Mouse (Mus musculus): ENCODE results near the gene Capza1. TPM values are rescaled to one million over a fixed set of nuclear protein-coding genes. Genes with fewer than 3 reads are reported as not detected.

The Capza1 gene
- polyA plus RNA-seq, 1 experiment from 2014 or later = 200 TPM

DNA sequence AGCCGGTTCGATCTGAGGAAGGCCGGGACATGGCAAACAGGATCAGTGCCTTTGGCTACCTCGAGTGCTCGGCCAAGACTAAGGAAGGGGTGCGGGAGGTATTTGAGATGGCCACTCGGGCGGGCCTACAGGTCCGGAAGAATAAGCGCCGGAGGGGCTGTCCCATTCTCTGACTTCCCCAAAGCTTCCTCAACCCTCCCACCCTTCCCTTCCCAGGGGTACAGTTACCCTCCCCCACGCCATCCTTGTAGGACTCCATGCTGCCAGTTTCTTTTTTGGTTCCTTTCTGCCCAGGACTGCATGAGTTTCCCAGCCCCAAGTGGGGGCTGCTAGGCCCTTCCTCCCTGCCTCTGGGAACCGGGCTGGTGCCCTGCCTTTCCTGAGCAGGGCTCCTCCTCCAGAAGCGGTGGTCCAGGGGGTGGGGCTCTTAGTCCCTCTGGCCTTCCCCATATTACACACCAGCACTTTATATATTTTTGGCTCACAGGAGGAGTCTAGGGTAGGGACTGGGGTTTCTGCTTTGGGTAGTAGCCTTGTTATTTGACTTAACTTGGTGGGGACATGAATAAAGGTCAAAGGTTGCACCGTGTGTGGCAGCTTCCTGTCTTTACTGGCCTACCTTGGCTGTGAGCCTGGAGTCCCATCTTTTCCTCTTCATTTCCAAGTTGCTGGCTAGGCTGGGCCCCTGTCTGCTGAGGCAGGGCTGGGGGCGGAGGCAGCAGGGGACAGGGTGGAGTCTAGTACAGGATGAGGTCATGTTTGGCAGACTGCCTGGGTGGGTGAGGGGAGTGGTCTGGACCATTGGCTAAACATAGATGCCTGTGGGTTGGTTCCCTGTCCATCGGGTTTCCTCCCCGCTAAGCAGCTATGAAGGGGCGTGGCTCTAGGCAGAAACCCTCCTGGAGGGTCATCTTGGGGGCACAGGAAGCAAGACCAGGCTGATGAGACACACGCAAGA, 70.2 kb downstream of the Capza1 start:
- WGBS = 38% methylated on average over 20 of the region's 20 CpGs
- Histone ChIP-seq H3K9ac (ENCODE audit: low read depth, low read length) (peak overlapping the region; percentile 60), H3K36me3 (ENCODE audit: control insufficient read depth, insufficient read depth, low read length) (peaks cover 10% of the 10 kb centered on the region), H3K9me3 (ENCODE audit: control insufficient read depth, low read length) (no peaks in the 10 kb centered on the region), H3K4me2 (ENCODE audit: low read depth, low read length) (peak overlapping the region; percentile 44), H3K27ac (ENCODE audit: low read length) (peak overlapping the region; percentile 92), H3K4me3 (ENCODE audit: low read length) (0 out of 2 replicates have a peak overlapping the region, but pooled peaks have one; percentile 19), H3K4me1 (ENCODE audit: control insufficient read depth, insufficient read depth, low read length) (peaks cover 64% of the 10 kb centered on the region), H3K27me3 (replicated peaks; ENCODE audit: control insufficient read depth, insufficient read depth, low read length) (no peaks in the 10 kb centered on the region)
- peak; percentile 77 for ATAC-seq

DNA sequence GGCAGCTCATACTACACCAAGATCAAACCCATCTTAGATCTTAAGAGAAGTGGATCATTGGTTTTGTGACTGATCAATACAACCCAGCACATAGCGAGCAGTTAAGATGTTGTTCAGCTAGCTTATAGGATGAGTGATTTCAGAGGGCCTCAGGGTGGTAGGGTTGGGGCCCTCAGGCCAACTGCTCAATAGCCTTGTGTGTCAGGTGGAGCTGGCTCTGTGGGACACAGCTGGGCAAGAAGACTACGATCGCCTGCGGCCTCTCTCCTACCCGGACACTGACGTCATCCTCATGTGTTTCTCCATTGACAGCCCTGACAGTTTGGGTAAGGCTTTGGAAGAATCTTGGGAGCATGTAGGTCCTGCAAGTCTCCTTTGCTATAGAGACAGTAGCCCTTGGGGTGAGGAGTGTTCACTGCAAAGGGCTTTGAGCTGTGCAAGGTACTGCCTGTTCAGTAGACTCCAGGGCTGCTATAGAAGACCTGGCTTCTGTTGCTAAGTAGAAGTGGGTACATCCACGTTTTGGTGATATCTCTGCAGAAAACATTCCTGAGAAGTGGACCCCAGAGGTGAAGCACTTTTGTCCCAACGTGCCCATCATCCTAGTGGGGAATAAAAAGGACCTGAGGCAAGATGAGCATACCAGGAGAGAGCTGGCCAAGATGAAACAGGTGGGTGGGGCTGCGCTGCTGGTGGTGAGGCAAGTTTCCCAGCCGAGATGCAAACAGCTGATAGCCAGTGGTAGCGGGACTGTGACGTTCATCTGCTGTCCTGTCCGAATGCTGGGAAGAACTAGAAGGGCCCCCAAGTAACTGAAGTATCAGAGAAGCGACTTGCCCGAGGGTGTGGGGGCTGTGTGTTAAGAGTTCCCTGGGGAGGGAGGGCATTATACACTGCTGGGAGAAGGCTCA, 71.7 kb downstream of the Capza1 start:
- H3K27me3 ChIP-seq (replicated peaks; ENCODE audit: control insufficient read depth, insufficient read depth, low read length) = no peaks in the 10 kb centered on the region
- peak overlapping the region; percentile 48; the same call in 1 of the 2 replicates for H3K9ac ChIP-seq (ENCODE audit: low read depth, low read length)
- peak overlapping the region; percentile 41; the same call in 1 of the 2 replicates for H3K27ac ChIP-seq (ENCODE audit: low read length)
- no peak for ATAC-seq
- H3K9me3 ChIP-seq (ENCODE audit: control insufficient read depth, low read length) = no peaks in the 10 kb centered on the region
- 51% methylated on average over 15 of the region's 15 CpGs for WGBS
- H3K4me2 ChIP-seq (ENCODE audit: low read depth, low read length) = no peak overlapping the region
- H3K36me3 ChIP-seq (ENCODE audit: control insufficient read depth, insufficient read depth, low read length) = peaks cover 8% of the 10 kb centered on the region
- H3K4me1 ChIP-seq (ENCODE audit: control insufficient read depth, insufficient read depth, low read length) = peaks cover 72% of the 10 kb centered on the region
- no peak overlapping the region; the same call in 1 of the 2 replicates for H3K4me3 ChIP-seq (ENCODE audit: low read length)

DNA sequence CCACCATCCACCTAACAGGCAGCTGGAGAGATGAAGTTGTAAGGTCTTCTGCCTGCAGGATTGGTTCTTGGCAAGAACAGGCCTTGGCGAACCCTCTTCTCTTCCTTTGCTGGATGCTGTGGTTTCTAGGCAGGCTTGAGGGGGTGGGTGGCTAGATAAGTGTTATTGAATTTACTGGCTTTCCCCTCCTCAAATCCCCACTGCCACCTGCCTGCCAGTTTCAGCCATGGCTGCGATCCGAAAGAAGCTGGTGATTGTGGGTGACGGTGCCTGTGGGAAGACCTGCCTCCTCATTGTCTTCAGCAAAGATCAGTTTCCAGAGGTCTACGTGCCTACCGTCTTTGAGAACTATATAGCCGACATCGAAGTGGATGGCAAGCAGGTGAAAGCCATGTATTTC, 72.6 kb downstream of the Capza1 start:
- Histone ChIP-seq H3K4me2 (ENCODE audit: low read depth, low read length) (peak overlapping the region; percentile 80), H3K4me3 (ENCODE audit: low read length) (no peak overlapping the region), H3K27me3 (replicated peaks; ENCODE audit: control insufficient read depth, insufficient read depth, low read length) (no peaks in the 10 kb centered on the region), H3K9ac (ENCODE audit: low read depth, low read length) (no peak overlapping the region; the same call in 1 of the 2 replicates), H3K4me1 (ENCODE audit: control insufficient read depth, insufficient read depth, low read length) (peaks cover 68% of the 10 kb centered on the region), H3K36me3 (ENCODE audit: control insufficient read depth, insufficient read depth, low read length) (peaks cover 8% of the 10 kb centered on the region), H3K27ac (ENCODE audit: low read length) (no peak overlapping the region), H3K9me3 (ENCODE audit: control insufficient read depth, low read length) (no peaks in the 10 kb centered on the region)
- 89% methylated on average over 8 of the region's 8 CpGs for WGBS
- ATAC-seq = no peak

DNA sequence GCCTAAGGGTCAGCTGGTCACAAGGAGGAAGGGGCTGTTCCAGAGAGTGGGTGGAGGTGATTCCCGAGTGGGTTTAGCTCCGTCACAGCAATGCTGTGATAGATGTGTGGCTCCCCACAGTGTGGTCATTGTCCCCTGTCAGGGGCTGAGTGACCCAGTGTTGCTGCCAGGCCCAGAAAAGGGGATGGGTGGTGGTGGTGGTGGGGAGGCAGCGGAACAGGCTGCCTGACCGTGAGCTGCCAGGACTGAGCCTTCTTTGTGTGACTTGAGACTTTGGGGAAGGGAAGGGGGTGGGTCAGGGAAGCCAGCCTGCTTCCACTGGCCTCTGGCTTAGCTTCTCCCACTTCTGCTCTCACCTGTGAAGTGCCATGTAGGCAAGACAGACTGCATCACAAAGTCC, 73.3 kb downstream of the Capza1 start:
- peaks cover 66% of the 10 kb centered on the region for H3K4me1 ChIP-seq (ENCODE audit: control insufficient read depth, insufficient read depth, low read length)
- peak overlapping the region; percentile 80 for H3K4me2 ChIP-seq (ENCODE audit: low read depth, low read length)
- no peaks in the 10 kb centered on the region for H3K9me3 ChIP-seq (ENCODE audit: control insufficient read depth, low read length)
- no peaks in the 10 kb centered on the region for H3K27me3 ChIP-seq (replicated peaks; ENCODE audit: control insufficient read depth, insufficient read depth, low read length)
- WGBS = 22% methylated on average over 4 of the region's 4 CpGs
- H3K4me3 ChIP-seq (ENCODE audit: low read length) = peak overlapping the region; percentile 76
- H3K27ac ChIP-seq (ENCODE audit: low read length) = peak overlapping the region; percentile 92
- peaks cover 8% of the 10 kb centered on the region for H3K36me3 ChIP-seq (ENCODE audit: control insufficient read depth, insufficient read depth, low read length)
- no peak for ATAC-seq
- H3K9ac ChIP-seq (ENCODE audit: low read depth, low read length) = peak overlapping the region; percentile 81

DNA sequence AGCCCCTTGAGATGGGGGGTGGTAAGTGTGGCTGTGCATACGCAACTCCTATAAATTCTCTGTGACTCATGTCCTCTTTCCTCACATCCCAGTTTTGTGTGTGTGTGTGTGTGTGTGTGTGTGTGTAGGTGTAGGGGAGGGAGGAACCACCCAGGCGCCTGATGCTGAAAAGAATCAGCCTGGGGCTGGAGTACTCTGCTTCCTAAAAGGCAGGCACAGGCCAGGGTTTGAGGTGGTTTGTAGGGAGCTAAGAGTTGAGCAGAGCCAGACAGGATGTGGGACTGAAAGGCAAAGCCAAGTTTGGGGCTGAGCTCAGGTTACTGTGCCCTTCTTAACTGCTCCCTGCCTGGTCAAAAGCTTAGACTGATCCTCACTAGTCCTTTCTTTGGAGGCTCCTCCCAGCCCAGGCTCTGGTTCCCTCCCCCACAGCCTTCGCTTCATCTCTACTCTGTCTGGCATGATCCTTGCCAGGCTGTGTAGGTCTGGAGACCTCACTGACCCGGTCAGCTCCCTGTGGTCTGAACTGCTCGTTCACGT, 73.8 kb downstream of the Capza1 start:
- Histone ChIP-seq H3K9me3 (ENCODE audit: control insufficient read depth, low read length) (no peaks in the 10 kb centered on the region), H3K4me3 (ENCODE audit: low read length) (peak overlapping the region; percentile 76), H3K4me1 (ENCODE audit: control insufficient read depth, insufficient read depth, low read length) (peaks cover 61% of the 10 kb centered on the region), H3K36me3 (ENCODE audit: control insufficient read depth, insufficient read depth, low read length) (peaks cover 8% of the 10 kb centered on the region), H3K4me2 (ENCODE audit: low read depth, low read length) (peak overlapping the region; percentile 80), H3K27ac (ENCODE audit: low read length) (peak overlapping the region; percentile 92), H3K9ac (ENCODE audit: low read depth, low read length) (peak overlapping the region; percentile 81), H3K27me3 (replicated peaks; ENCODE audit: control insufficient read depth, insufficient read depth, low read length) (no peaks in the 10 kb centered on the region)
- 17% methylated on average over 6 of the region's 6 CpGs for WGBS
- no peak for ATAC-seq

DNA sequence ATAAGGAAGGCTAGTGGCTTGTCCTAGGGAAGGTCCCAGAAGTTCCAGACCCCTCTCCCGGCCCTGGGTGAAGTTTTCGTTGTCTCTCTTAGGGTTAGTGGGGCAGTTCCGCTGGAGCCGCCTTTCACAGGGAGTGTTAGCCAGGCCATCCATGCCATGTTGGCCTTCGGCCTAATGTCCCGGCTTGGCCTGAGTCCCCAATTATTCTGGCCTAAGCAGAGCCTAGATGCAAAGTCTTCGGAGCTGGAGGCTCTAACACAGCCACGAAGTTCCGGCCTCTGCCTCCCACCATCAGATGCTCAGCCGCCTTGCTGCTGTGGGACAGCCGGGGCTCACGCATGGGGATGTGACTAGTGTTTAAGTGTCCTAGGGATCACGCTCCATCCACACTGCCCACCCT, 74.5 kb downstream of the Capza1 start:
- Histone ChIP-seq H3K4me2 (ENCODE audit: low read depth, low read length) (peak overlapping the region; percentile 80), H3K9ac (ENCODE audit: low read depth, low read length) (peak overlapping the region; percentile 81), H3K4me3 (ENCODE audit: low read length) (peak overlapping the region; percentile 76), H3K36me3 (ENCODE audit: control insufficient read depth, insufficient read depth, low read length) (peaks cover 5% of the 10 kb centered on the region; the same call in 1 of the 2 replicates), H3K27me3 (replicated peaks; ENCODE audit: control insufficient read depth, insufficient read depth, low read length) (no peaks in the 10 kb centered on the region), H3K9me3 (ENCODE audit: control insufficient read depth, low read length) (no peaks in the 10 kb centered on the region), H3K4me1 (ENCODE audit: control insufficient read depth, insufficient read depth, low read length) (peaks cover 54% of the 10 kb centered on the region), H3K27ac (ENCODE audit: low read length) (peak overlapping the region; percentile 92)
- WGBS = 22% methylated on average over 13 of the region's 13 CpGs
- no peak for ATAC-seq

DNA sequence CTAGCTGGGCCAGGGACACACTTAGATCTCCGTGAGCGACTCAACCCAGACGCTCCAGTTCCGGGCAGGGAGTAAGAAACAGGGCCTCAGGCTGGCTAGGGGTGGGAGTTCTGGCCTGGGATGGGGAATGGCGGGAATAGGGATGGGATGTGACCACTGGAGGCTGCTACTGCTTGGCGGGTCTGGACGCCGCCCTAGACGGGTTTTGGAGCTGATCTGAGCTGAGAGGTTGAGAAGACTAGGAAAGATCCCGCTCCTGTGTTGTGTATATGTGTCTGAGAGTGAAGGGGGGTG, 75.0 kb downstream of the Capza1 start:
- no peaks in the 10 kb centered on the region for H3K9me3 ChIP-seq (ENCODE audit: control insufficient read depth, low read length)
- peak overlapping the region; percentile 92 for H3K27ac ChIP-seq (ENCODE audit: low read length)
- peaks cover 5% of the 10 kb centered on the region; the same call in 1 of the 2 replicates for H3K36me3 ChIP-seq (ENCODE audit: control insufficient read depth, insufficient read depth, low read length)
- peaks cover 48% of the 10 kb centered on the region for H3K4me1 ChIP-seq (ENCODE audit: control insufficient read depth, insufficient read depth, low read length)
- peak overlapping the region; percentile 76 for H3K4me3 ChIP-seq (ENCODE audit: low read length)
- ATAC-seq = no peak; the same call in 1 of the 2 replicates
- no peaks in the 10 kb centered on the region for H3K27me3 ChIP-seq (replicated peaks; ENCODE audit: control insufficient read depth, insufficient read depth, low read length)
- peak overlapping the region; percentile 80 for H3K4me2 ChIP-seq (ENCODE audit: low read depth, low read length)
- peak overlapping the region; percentile 81 for H3K9ac ChIP-seq (ENCODE audit: low read depth, low read length)
- WGBS = 6% methylated on average over 10 of the region's 10 CpGs

DNA sequence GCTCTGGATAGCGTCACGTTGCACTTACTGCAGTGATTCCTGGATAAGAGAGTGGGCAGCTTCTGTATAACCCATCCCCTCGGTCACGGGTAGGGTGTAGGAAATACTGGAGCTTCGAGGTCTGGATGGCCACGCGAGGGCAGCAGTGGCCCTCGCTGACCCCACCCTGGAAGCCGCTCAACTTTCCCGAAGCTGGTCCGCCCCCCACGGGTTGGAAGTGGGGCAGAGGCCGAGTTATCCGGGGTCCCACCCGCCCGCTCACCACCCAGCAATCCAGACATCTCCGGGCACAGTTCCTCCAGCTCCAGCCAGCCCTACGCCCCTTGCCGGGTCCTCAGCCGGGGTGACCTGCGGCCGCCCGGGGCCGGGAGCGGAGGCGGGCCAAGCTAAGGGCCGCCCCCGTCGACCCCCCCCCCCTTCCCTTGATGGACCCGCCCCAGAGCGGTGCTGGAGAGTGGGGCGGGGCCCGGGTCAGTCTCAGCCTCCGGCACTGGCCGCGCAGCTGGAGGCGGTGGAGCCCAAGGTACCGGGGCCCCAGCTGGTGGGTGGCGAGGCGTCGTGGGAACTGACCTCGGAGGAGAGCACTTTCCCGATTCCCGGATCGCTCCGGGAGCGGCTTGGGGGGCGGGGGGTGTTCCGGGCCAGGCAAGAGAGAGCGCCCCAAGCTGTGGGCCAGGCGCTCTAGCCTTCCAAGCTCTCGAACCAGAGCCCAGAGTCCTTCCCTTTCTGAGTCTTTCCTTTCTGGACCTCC, 75.6 kb downstream of the Capza1 start:
- peaks cover 43% of the 10 kb centered on the region for H3K4me1 ChIP-seq (ENCODE audit: control insufficient read depth, insufficient read depth, low read length)

More for the DNA sequence above, 75.6 kb downstream of the Capza1 start:
- peak; percentile 88 for ATAC-seq
- no peaks in the 10 kb centered on the region for H3K27me3 ChIP-seq (replicated peaks; ENCODE audit: control insufficient read depth, insufficient read depth, low read length)
- H3K4me3 ChIP-seq (ENCODE audit: low read length) = peak overlapping the region; percentile 76
- 0% methylated on average over 42 of the region's 52 CpGs for WGBS
- H3K9ac ChIP-seq (ENCODE audit: low read depth, low read length) = peak overlapping the region; percentile 81
- no peaks in the 10 kb centered on the region for H3K9me3 ChIP-seq (ENCODE audit: control insufficient read depth, low read length)
- peak overlapping the region; percentile 92 for H3K27ac ChIP-seq (ENCODE audit: low read length)
- H3K36me3 ChIP-seq (ENCODE audit: control insufficient read depth, insufficient read depth, low read length) = peaks cover 5% of the 10 kb centered on the region; the same call in 1 of the 2 replicates
- peak overlapping the region; percentile 80 for H3K4me2 ChIP-seq (ENCODE audit: low read depth, low read length)

All from intestine, embryonic 16.5 days (tissue).